Mouse (Mus musculus) liver, postnatal 0 days (tissue): ENCODE results near the gene 2310079G19Rik. TPM values are rescaled to one million over a fixed set of nuclear protein-coding genes. Genes with fewer than 3 reads are reported as not detected.

Experiments used
- ATAC-seq: fragments of 200-750 bp; cut with Nextera tagmentation; 2 replicates; pipeline ENCODE4 v1.8.0; 2017; ENCODE audit warnings: mild to moderate bottlenecking, moderate library complexity
- DNase-seq: peaks from one replicate; pipeline ENCODE4 v3.0.0-alpha.2; 2016
- H3K27ac ChIP-seq: fragments of 300-500 bp; sonication (generic); 2 replicates; pipeline ENCODE4 v1.5.1; 2014; ENCODE audit warnings: antibody characterized with exemption, moderate library complexity, mild to moderate bottlenecking, low read depth
- H3K27me3 ChIP-seq: fragments of 300-500 bp; sonication (generic); 2 replicates; pipeline ENCODE4 v1.6.1; 2014; ENCODE audit warnings: low read length, control low read depth, mixed read lengths; ENCODE audit not compliant: insufficient read depth
- H3K36me3 ChIP-seq: fragments of 300-500 bp; sonication (generic); replicated peaks from 2 replicates; pipeline ENCODE4 v1.6.1; 2014; ENCODE audit warnings: mild to moderate bottlenecking, control low read depth, low read length, moderate library complexity, mixed read lengths; ENCODE audit not compliant: insufficient read depth
- H3K4me1 ChIP-seq: fragments of 300-500 bp; sonication (generic); 2 replicates; pipeline ENCODE4 v1.6.1; 2014; ENCODE audit warnings: antibody characterized with exemption, mild to moderate bottlenecking, control low read depth; ENCODE audit not compliant: insufficient read depth
- H3K4me2 ChIP-seq: fragments of 300-500 bp; sonication (generic); 2 replicates; pipeline ENCODE4 v1.6.1; 2014; ENCODE audit warnings: low read depth, mild to moderate bottlenecking, low read length, moderate library complexity, mixed read lengths
- H3K4me3 ChIP-seq: fragments of 300-500 bp; sonication (generic); 2 replicates; pipeline ENCODE4 v1.5.1; 2014; ENCODE audit warnings: low read depth, low read length
- H3K9ac ChIP-seq: fragments of 300-500 bp; sonication (generic); replicated peaks from 2 replicates; pipeline ENCODE4 v1.6.1; 2014; ENCODE audit warnings: mild to moderate bottlenecking, moderate library complexity
- H3K9me3 ChIP-seq: fragments of 300-500 bp; sonication (generic); 2 replicates; pipeline ENCODE4 v1.6.1; 2016; ENCODE audit warnings: mild to moderate bottlenecking, control low read depth, low read length, mixed read lengths
- CTCF ChIP-seq: sonication (generic); IDR thresholded peaks from 2 replicates; pipeline ENCODE4 v1.5.1; 2016; ENCODE audit warnings: antibody characterized with exemption, low read depth
- EP300 ChIP-seq: IDR thresholded peaks from 2 replicates; pipeline ENCODE4 v1.6.1; 2016; ENCODE audit warnings: antibody characterized with exemption, low read depth, mild to moderate bottlenecking
- WGBS: fragments of 180-500 bp; shearing (Covaris S2); extraction: QIAGEN DNeasy Blood & Tissue Kit; methylation state at CpG from one replicate; pipeline ENCODE4 v1.1.7; 2014; ENCODE audit not compliant: insufficient replicate concordance; 5-methylcytosine and 5-hydroxymethylcytosine counted together
- polyA plus RNA-seq: library from polyadenylated mRNA; unstranded; fragments of >200 nt; fragmentation: Nextera tagmentation; extraction: Ambion mirVana; gene quantifications from 2 replicates; pipeline ENCODE4 v1.2.1, GENCODE M21; 2015

Gene 2310079G19Rik
- polyA plus RNA-seq, 1 experiment from 2014 or later: not detected

- Histone ChIP-seq H3K27me3 (no peaks in the 10 kb centered on the region), H3K9ac (no peak overlapping the region), H3K36me3 (no peaks in the 10 kb centered on the region), H3K4me1 (no peaks in the 10 kb centered on the region), H3K9me3 (no peaks in the 10 kb centered on the region), H3K4me2 (no peak overlapping the region), H3K27ac (no peak overlapping the region), H3K4me3 (no peak overlapping the region)
- ATAC-seq: no peak
- no peak for DNase-seq
- TF ChIP-seq EP300: no peak
- TF ChIP-seq CTCF: no peak
- 80% methylated on average over 6 of the region's 6 CpGs for WGBS
Observed at GRCm38 (mm10) chr16:88604570-88604969, 22.9 kb downstream of the 2310079G19Rik start.

GRCm38 (mm10) chr16:88602464-88602863 lies 25.0 kb downstream of the 2310079G19Rik start:
- Histone ChIP-seq H3K27ac (no peak overlapping the region), H3K9ac (no peak overlapping the region), H3K4me2 (no peak overlapping the region), H3K4me1 (no peaks in the 10 kb centered on the region), H3K36me3 (no peaks in the 10 kb centered on the region), H3K27me3 (no peaks in the 10 kb centered on the region), H3K4me3 (no peak overlapping the region), H3K9me3 (no peaks in the 10 kb centered on the region)
- ATAC-seq (no peak), DNase-seq (no peak)
- TF ChIP-seq EP300: no peak
- no peak for TF ChIP-seq CTCF
- WGBS: 45% methylated on average over 1 of the region's 1 CpGs

DNA sequence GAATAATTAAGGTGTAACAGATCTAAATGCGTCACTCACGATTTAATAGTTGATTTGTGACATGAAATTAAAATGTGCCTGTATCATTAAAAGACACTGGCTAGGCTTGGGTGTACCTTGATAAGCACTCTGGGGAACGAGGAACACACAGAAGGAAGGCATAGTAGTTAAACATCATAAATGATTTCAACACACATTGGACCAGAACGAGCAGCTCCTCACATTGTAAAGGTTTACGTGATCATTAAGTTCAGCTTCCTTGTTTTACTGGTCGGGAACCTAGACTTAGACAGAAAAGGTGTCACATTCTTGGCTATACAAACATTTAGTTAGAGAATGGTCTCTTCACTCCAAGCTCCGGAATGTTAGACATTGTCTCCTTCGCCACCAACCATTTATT lies 27.2 kb downstream of the 2310079G19Rik start:
- 61% methylated on average over 8 of the region's 8 CpGs for WGBS
- H3K9me3 ChIP-seq: no peaks in the 10 kb centered on the region
- H3K36me3 ChIP-seq: no peaks in the 10 kb centered on the region
- H3K4me3 ChIP-seq: no peak overlapping the region
- H3K27ac ChIP-seq: no peak overlapping the region
- DNase-seq: no peak
- H3K27me3 ChIP-seq: no peaks in the 10 kb centered on the region
- no peak for ATAC-seq
- H3K9ac ChIP-seq: no peak overlapping the region
- no peak for TF ChIP-seq CTCF
- TF ChIP-seq EP300: no peak
- H3K4me1 ChIP-seq: no peaks in the 10 kb centered on the region
- H3K4me2 ChIP-seq: no peak overlapping the region

DNA sequence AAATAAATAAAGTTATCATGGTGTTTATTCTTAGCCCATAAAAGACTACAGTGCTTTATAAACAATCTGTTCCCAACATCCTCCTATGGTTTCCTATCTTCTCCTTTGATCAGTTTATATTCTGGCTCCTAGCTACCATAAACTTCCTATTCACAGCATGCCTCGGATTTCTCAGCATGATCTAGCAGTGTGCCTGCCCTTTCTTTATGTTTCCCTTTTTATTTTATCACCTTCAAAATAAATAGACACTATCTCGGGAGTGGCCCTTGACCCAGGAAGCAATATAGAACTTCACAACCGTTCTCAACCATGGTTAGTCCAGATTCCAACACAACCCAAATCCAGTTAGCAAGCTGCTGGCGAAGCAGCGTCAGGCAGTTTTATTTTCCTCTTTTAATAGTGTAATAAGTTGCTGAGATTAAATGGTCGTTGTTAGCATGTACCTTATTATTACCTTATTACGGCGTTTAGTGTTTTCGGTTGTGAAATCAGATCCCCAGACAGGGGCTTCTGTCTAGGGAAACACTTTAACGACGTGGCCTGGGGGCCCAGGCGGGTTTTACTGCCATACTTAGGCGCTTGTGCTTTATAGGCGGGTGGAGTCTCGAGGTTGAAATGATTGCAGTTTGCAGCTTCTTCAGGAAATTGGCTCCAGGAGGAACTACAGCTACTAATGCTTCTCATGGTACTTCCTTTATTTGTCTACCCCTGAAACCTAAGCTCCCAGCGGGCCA lies 27.8 kb downstream of the 2310079G19Rik start:
- TF ChIP-seq CTCF (no peak), EP300 (no peak)
- H3K4me2 ChIP-seq: no peak overlapping the region
- DNase-seq: no peak
- H3K27ac ChIP-seq: no peak overlapping the region
- WGBS: 31% methylated on average over 16 of the region's 16 CpGs
- no peaks in the 10 kb centered on the region for H3K9me3 ChIP-seq
- no peaks in the 10 kb centered on the region for H3K4me1 ChIP-seq
- no peaks in the 10 kb centered on the region for H3K27me3 ChIP-seq
- ATAC-seq: no peak
- H3K9ac ChIP-seq: no peak overlapping the region
- H3K36me3 ChIP-seq: no peaks in the 10 kb centered on the region
- H3K4me3 ChIP-seq: no peak overlapping the region

DNA sequence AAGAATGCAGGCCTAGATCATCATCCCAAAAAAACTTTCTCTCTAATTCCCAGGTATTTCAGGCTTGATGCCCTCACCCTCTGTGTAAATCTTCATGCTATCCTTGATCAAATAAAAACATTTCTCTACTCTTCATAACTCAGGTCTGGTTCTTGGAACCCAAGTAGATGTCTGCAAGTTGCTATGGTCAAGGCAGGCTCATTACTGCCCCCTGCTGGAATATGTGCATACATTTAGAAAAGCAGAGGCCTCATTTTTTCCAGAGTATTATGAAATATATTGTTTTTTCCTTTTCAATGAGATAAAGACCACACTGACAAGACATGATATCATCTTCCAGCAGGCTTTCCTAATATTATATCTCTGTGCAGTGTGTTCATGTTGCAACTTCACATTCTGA lies 34.7 kb downstream of the 2310079G19Rik start:
- no peak overlapping the region for H3K4me3 ChIP-seq
- H3K4me2 ChIP-seq: no peak overlapping the region
- H3K27ac ChIP-seq: no peak overlapping the region
- DNase-seq: no peak
- peak; percentile 49 for TF ChIP-seq CTCF
- no peak for TF ChIP-seq EP300
- no peaks in the 10 kb centered on the region for H3K27me3 ChIP-seq
- ATAC-seq: no peak
- H3K4me1 ChIP-seq: no peaks in the 10 kb centered on the region
- no peaks in the 10 kb centered on the region for H3K9me3 ChIP-seq
- H3K36me3 ChIP-seq: no peaks in the 10 kb centered on the region
- H3K9ac ChIP-seq: no peak overlapping the region

DNA sequence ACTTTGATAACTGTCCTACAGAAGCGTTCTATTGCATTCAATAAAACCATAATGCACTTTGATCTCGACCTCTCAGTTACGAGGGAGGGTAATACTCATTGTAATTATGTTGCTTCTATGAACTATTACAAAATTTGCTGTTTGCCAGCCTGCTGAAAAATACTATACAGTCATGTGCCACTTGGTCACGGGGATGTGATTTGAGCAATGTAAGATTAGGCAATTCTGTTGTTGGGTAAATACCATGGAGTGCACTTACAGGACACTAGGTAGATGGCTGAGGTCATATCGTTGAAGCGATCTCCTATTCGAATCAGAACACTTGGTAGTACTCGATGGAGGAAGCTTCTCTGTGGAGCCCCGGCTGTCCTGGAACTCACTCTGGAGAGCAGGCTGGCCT lies 44.1 kb downstream of the 2310079G19Rik start:
- H3K9me3 ChIP-seq: no peaks in the 10 kb centered on the region
- no peak overlapping the region for H3K4me3 ChIP-seq
- ATAC-seq (peak; percentile 60), DNase-seq (no peak)
- H3K4me2 ChIP-seq: no peak overlapping the region
- H3K27me3 ChIP-seq: no peaks in the 10 kb centered on the region
- 74% methylated on average over 9 of the region's 9 CpGs for WGBS
- no peak overlapping the region for H3K9ac ChIP-seq
- TF ChIP-seq CTCF: no peak
- no peaks in the 10 kb centered on the region for H3K4me1 ChIP-seq
- no peak overlapping the region for H3K27ac ChIP-seq
- no peaks in the 10 kb centered on the region for H3K36me3 ChIP-seq

Other genes starting within 250 kb of the 2310079G19Rik start
- gene Cldn17, start 120.7 kb downstream of the 2310079G19Rik start, polyA plus RNA-seq: not detected in 2 replicates
- 0.09 and 0.13 TPM in 2 replicates for gene Cldn8, start 64.5 kb downstream of the 2310079G19Rik start, polyA plus RNA-seq
- not detected in 2 replicates for gene Krtap24-1, start 15.4 kb downstream of the 2310079G19Rik start, polyA plus RNA-seq
- not detected in 2 replicates for gene Krtap26-1, start 20.1 kb upstream of the 2310079G19Rik start, polyA plus RNA-seq
- not detected in 2 replicates for gene Krtap27-1, start 44.0 kb upstream of the 2310079G19Rik start, polyA plus RNA-seq
- not detected in 2 replicates for gene 2310061N02Rik, start 80.3 kb upstream of the 2310079G19Rik start, polyA plus RNA-seq
- gene Krtap13-1, start 101.2 kb upstream of the 2310079G19Rik start, polyA plus RNA-seq: not detected in 2 replicates
- gene Krtap13, start 124.0 kb upstream of the 2310079G19Rik start, polyA plus RNA-seq: not detected in 2 replicates
- gene 2310034C09Rik, start 131.2 kb upstream of the 2310079G19Rik start, polyA plus RNA-seq: not detected in 2 replicates
- not detected in 2 replicates for gene 2310057N15Rik, start 146.5 kb upstream of the 2310079G19Rik start, polyA plus RNA-seq
- gene Gm5965, start 150.2 kb upstream of the 2310079G19Rik start, polyA plus RNA-seq: not detected in 2 replicates
- not detected in 2 replicates for gene Gm20741, start 184.6 kb upstream of the 2310079G19Rik start, polyA plus RNA-seq
- not detected in 2 replicates for gene Krtap15, start 192.5 kb upstream of the 2310079G19Rik start, polyA plus RNA-seq
- gene Krtap14, start 198.5 kb upstream of the 2310079G19Rik start, polyA plus RNA-seq: not detected in 2 replicates
- not detected in 2 replicates for gene Krtap19-1, start 241.7 kb upstream of the 2310079G19Rik start, polyA plus RNA-seq
- gene Krtap19-2, start 246.6 kb upstream of the 2310079G19Rik start, polyA plus RNA-seq: not detected in 2 replicates